Mouse (Mus musculus) cerebellum, adult 18-20 months (tissue): ENCODE measurements at regions not wholly inside any gene's neighbourhood (a gene's known extent, or its start where the extent isn't known, plus 50 kb on each side); places are given as distances from the start of the nearest gene placed in this dataset.
"Not testable (repeated sequence)": the region's sequence is repeated elsewhere in the genome, so short reads cannot be mapped to it uniquely, and the experiment has no call there.

Experiments
- DNase-seq, 2 experiments: peaks; one replicate each; pipeline ENCODE4 v3.0.0; 2021

- no peak for DNase-seq
Observed at GRCm38 (mm10) chr4:53261556-53262140, 102.0 kb upstream of the Abca1 start.

- DNase-seq: no peak
Observed at GRCm38 (mm10) chr4:53258975-53259374, 99.3 kb upstream of the Abca1 start.

GRCm38 (mm10) chr4:53256996-53257395 lies 97.3 kb upstream of the Abca1 start:
- no peak for DNase-seq

- no peak for DNase-seq
Observed at GRCm38 (mm10) chr4:53254483-53254882, 94.8 kb upstream of the Abca1 start.

GRCm38 (mm10) chr4:53253680-53254079 lies 94.0 kb upstream of the Abca1 start:
- peak; percentile 19 to 23 for DNase-seq

GRCm38 (mm10) chr4:53250325-53250724 lies 90.6 kb upstream of the Abca1 start:
- DNase-seq: no peak

GRCm38 (mm10) chr4:53246083-53246747 lies 86.5 kb upstream of the Abca1 start:
- DNase-seq: no peak

GRCm38 (mm10) chr4:53245553-53245952 lies 85.9 kb upstream of the Abca1 start:
- no peak for DNase-seq

GRCm38 (mm10) chr4:53243473-53243872 lies 83.8 kb upstream of the Abca1 start:
- not testable (repeated sequence) for DNase-seq

- no peak for DNase-seq
Observed at GRCm38 (mm10) chr4:53239856-53240255, 80.2 kb upstream of the Abca1 start.

- DNase-seq: no peak
Observed at GRCm38 (mm10) chr4:53238314-53239259, 78.9 kb upstream of the Abca1 start.

GRCm38 (mm10) chr4:53235870-53236269 lies 76.2 kb upstream of the Abca1 start:
- no peak for DNase-seq

- no peak for DNase-seq
Observed at GRCm38 (mm10) chr4:53232436-53232835, 72.7 kb upstream of the Abca1 start.

GRCm38 (mm10) chr4:53231867-53232266 lies 72.2 kb upstream of the Abca1 start:
- no peak for DNase-seq

- no peak for DNase-seq
Observed at GRCm38 (mm10) chr4:53231046-53231445, 71.4 kb upstream of the Abca1 start.

- DNase-seq: no peak
Observed at GRCm38 (mm10) chr4:53228444-53228843, 68.7 kb upstream of the Abca1 start.

- no peak for DNase-seq
Observed at GRCm38 (mm10) chr4:53227771-53228170, 68.1 kb upstream of the Abca1 start.

- DNase-seq: no peak
Observed at GRCm38 (mm10) chr4:53227071-53227470, 67.4 kb upstream of the Abca1 start.

GRCm38 (mm10) chr4:53226376-53226775 lies 66.7 kb upstream of the Abca1 start:
- no peak for DNase-seq

- DNase-seq: no peak
Observed at GRCm38 (mm10) chr4:53223379-53223778, 63.7 kb upstream of the Abca1 start.

GRCm38 (mm10) chr4:53220809-53221208 lies 61.1 kb upstream of the Abca1 start:
- DNase-seq: no peak

- DNase-seq: no peak
Observed at GRCm38 (mm10) chr4:53219351-53219750, 59.7 kb upstream of the Abca1 start.

- peak; percentile 19 to 22 for DNase-seq
Observed at GRCm38 (mm10) chr4:53218752-53219151, 59.1 kb upstream of the Abca1 start.

- no peak for DNase-seq
Observed at GRCm38 (mm10) chr4:53218291-53218640, 58.6 kb upstream of the Abca1 start.
